Mouse (Mus musculus): ENCODE measurements around the gene Ralgps1.

- TF ChIP-seq CTCF (IDR thresholded peaks at IDR 0.05; ENCODE audit: insufficient read depth, low read length) (no peak), POLR2A (IDR thresholded peaks at IDR 0.05; ENCODE audit: borderline replicate concordance, extremely low read depth, low read depth, low read length) (no peak)
These were observed 96.4 kb downstream of the Ralgps1 start for GRCm38 (mm10) chr2:33274719-33275490.

Measured in lung, adult 2 months (tissue).